Mouse (Mus musculus) neural tube, embryonic 11.5 days (tissue): ENCODE data around the gene Slc8a2. TPM values are rescaled to one million over a fixed set of nuclear protein-coding genes. Genes with fewer than 3 reads are reported as not detected.

Experiments used
- ATAC-seq: fragments of 200-750 bp; cut with Nextera tagmentation; 2 replicates; pipeline ENCODE4 v1.8.0; 2017; ENCODE audit warnings: moderate number of reproducible peaks, mild to moderate bottlenecking, moderate TSS enrichment, moderate library complexity; ENCODE audit not compliant: insufficient read depth, low FRiP score, low TSS enrichment
- DNase-seq: peaks from one replicate; pipeline ENCODE4 v3.0.0-alpha.2; 2015; ENCODE audit warnings: low spot score
- H3K27ac ChIP-seq: fragments of 300-500 bp; sonication (generic); 2 replicates; pipeline ENCODE4 v1.5.1; 2014; ENCODE audit warnings: low read depth, mild to moderate bottlenecking, low read length
- H3K27me3 ChIP-seq: fragments of 300-500 bp; sonication (generic); 2 replicates; pipeline ENCODE4 v1.6.1; 2014; ENCODE audit warnings: mild to moderate bottlenecking, low read length, mixed read lengths; ENCODE audit not compliant: control insufficient read depth, insufficient read depth
- H3K36me3 ChIP-seq: fragments of 300-500 bp; sonication (generic); 2 replicates; pipeline ENCODE4 v1.6.1; 2014; ENCODE audit warnings: mild to moderate bottlenecking, low read length, moderate library complexity, mixed read lengths; ENCODE audit not compliant: control insufficient read depth, insufficient read depth
- H3K4me1 ChIP-seq: fragments of 300-500 bp; sonication (generic); 2 replicates; pipeline ENCODE4 v1.6.1; 2014; ENCODE audit warnings: low read length, mixed read lengths; ENCODE audit not compliant: control insufficient read depth, insufficient read depth
- H3K4me2 ChIP-seq: fragments of 300-500 bp; sonication (generic); 2 replicates; pipeline ENCODE4 v1.6.1; 2014; ENCODE audit warnings: low read depth, mild to moderate bottlenecking, moderate library complexity
- H3K4me3 ChIP-seq: fragments of 300-500 bp; sonication (generic); 2 replicates; pipeline ENCODE4 v1.5.1; 2014; ENCODE audit warnings: low read depth, low read length
- H3K9ac ChIP-seq: fragments of 300-500 bp; sonication (generic); 2 replicates; pipeline ENCODE4 v1.6.1; 2014; ENCODE audit warnings: mild to moderate bottlenecking, low read length
- H3K9me3 ChIP-seq: fragments of 300-500 bp; sonication (generic); 2 replicates; pipeline ENCODE4 v1.6.1; 2016; ENCODE audit warnings: low read length; ENCODE audit not compliant: control insufficient read depth
- WGBS: fragments of 180-500 bp; shearing (Covaris S2); extraction: QIAGEN DNeasy Blood & Tissue Kit; methylation state at CpG from one replicate; pipeline ENCODE4 v1.1.7; 2014; 5-methylcytosine and 5-hydroxymethylcytosine counted together
- polyA plus RNA-seq: library from polyadenylated mRNA; unstranded; fragments of >200 nt; fragmentation: Nextera tagmentation; extraction: Ambion mirVana; gene quantifications from 2 replicates; pipeline ENCODE4 v1.2.1, GENCODE M21; 2014

The Slc8a2 gene
- polyA plus RNA-seq, 1 experiment from 2014 or later, result 1.0 TPM

DNA sequence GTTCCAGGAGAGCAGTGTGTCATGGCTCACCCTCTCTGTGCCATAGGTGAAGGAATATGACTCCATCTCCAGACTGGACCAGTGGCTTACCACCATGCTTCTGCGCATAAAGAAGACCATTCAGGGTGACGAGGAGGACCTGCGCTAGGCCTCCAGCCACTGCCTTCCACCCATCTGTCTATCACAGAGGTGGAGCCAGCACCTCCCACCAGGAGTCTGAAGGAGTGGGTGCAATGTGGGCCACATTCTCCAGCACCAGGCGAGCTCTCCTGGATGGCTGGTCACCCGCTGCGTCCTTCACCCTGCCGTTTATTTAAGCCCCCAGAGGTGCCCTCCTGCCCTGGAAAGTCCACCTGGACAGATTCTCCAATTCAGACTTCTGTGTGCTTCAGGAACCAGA lies 13.2 kb upstream of the Slc8a2 start:
- no peaks in the 10 kb centered on the region for H3K27me3 ChIP-seq
- 92% methylated on average over 7 of the region's 7 CpGs for WGBS
- no peak for DNase-seq
- H3K4me1 ChIP-seq, result peaks cover 2% of the 10 kb centered on the region
- H3K4me3 ChIP-seq, result no peak overlapping the region
- H3K4me2 ChIP-seq, result no peak overlapping the region
- peaks cover 16% of the 10 kb centered on the region for H3K36me3 ChIP-seq
- ATAC-seq, result no peak
- no peak overlapping the region for H3K9ac ChIP-seq
- H3K27ac ChIP-seq, result no peak overlapping the region
- no peaks in the 10 kb centered on the region for H3K9me3 ChIP-seq

DNA sequence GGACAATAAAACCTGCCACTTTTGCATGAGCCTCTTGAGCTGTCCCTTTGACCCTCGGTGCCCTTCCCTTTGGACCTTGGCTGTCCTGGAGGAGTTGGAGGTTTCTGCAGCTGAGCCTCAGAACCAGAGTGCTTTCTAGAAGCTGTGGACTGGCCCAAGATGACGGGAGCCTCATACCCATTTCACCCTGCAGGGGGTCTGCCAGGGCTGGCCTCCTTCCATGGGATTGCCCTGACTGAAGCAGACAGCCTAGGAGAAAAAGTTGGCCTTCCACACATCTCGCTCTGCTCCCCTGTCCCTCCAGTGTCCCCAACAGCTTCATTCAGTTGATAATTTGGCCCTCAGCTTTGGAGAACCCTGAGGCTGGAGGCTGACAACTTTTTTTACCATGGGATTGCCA lies 12.5 kb upstream of the Slc8a2 start:
- ATAC-seq (no peak), DNase-seq (no peak)
- Histone ChIP-seq H3K27ac (no peak overlapping the region), H3K4me3 (no peak overlapping the region), H3K36me3 (peaks cover 15% of the 10 kb centered on the region), H3K4me1 (peaks cover 2% of the 10 kb centered on the region), H3K9ac (no peak overlapping the region), H3K9me3 (no peaks in the 10 kb centered on the region), H3K27me3 (no peaks in the 10 kb centered on the region), H3K4me2 (no peak overlapping the region)
- 86% methylated on average over 3 of the region's 3 CpGs for WGBS

DNA sequence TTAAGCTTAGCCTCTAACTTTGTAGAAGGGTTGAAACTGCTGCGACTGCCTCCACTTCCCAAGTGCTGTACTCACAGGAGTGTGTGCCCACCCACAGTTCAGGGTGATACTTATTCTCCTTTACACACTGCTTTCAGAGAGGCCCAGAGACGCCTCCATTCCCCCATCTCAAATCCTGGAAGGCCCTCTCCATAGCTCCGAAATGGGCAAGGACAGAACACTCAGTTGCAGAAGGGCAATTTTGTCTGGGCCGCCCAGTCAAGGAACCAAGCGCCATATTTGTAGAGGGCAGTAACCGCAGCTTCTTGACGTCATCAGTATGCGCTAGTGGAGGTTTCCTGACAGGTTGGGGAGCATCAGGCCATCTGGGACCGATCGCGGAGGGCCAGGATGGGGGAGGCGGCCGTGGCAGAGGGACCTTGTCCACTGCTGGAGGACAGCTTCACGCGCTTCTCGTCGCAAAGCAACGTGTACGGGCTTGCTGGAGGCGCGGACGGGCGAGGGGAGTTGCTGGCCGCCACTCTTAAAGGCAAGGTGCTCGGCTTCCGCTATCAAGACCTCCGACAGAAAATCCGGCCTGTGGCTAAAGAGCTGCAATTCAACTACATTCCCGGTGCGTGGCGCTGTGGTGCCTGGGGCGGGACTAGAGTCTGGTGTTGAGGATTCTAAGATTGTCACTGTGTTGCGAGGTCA lies 9.9 kb upstream of the Slc8a2 start, which contains the start of gene Kptn:
Gene Kptn, plus strand, starts transcription at position 327 of the 693 bp plus-strand sequence.
- Histone ChIP-seq H3K4me1 (peaks cover 2% of the 10 kb centered on the region), H3K4me3 (peak within 1 kb of the TSS; percentile 45), H3K27ac (peak within 1 kb of the TSS; percentile 51; the same call in 1 of the 2 replicates), H3K4me2 (peak within 1 kb of the TSS; percentile 50), H3K9me3 (no peaks in the 10 kb centered on the region), H3K9ac (peak within 1 kb of the TSS; percentile 57), H3K27me3 (no peaks in the 10 kb centered on the region), H3K36me3 (peaks cover 9% of the 10 kb centered on the region)
- ATAC-seq (peak; percentile 87), DNase-seq (peak; percentile 91)
- WGBS, result under 1% methylated on average over 33 of the region's 33 CpGs

DNA sequence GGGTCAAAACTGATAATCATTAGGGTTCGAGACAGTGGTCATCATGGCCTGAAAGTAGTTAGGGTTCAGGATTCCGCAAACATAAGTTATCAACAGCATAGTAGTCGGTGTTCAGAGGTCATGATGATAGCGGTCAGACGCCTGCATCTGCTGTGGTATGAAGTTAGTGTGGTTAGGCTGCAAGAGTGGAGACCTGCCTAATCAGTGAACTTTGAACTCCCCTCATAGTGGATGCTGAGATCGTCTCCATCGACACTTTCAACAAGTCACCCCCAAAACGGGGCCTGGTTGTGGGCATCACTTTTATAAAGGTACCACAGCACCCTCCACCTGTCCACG lies 9.4 kb upstream of the Slc8a2 start:
- Histone ChIP-seq H3K27ac (no peak overlapping the region; the same call in 1 of the 2 replicates), H3K4me1 (peaks cover 2% of the 10 kb centered on the region), H3K36me3 (peaks cover 9% of the 10 kb centered on the region), H3K9me3 (no peaks in the 10 kb centered on the region), H3K27me3 (no peaks in the 10 kb centered on the region), H3K4me3 (peak overlapping the region; percentile 45), H3K4me2 (peak overlapping the region; percentile 50), H3K9ac (no peak overlapping the region; the same call in none of the 2 replicates)
- ATAC-seq, result peak; percentile 58
- DNase-seq, result no peak
- WGBS, result 55% methylated on average over 9 of the region's 9 CpGs

DNA sequence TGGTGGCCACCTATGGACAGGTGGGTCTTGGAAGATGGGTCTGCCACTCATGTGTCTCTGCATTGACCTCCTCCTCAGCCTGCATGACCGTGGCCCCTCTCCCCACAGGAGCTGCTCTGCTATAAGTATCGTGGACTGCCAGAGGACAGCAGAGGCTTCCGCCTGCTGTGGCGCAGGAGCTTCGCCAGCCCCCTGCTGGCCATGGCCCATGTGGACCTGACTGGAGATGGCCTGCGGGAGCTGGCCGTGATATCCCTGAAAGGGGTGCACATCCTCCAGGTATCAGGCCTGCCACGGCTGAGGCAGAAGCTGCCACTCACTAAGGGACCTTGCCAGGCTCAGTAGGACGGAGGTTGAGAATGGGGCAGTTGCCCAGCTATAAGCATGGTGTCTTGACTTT lies 3.8 kb upstream of the Slc8a2 start:
- H3K9ac ChIP-seq, result no peak overlapping the region
- H3K9me3 ChIP-seq, result no peaks in the 10 kb centered on the region
- H3K36me3 ChIP-seq, result no peaks in the 10 kb centered on the region
- no peak overlapping the region for H3K4me3 ChIP-seq
- H3K27ac ChIP-seq, result no peak overlapping the region
- ATAC-seq, result no peak
- 88% methylated on average over 9 of the region's 9 CpGs for WGBS
- DNase-seq, result no peak
- no peak overlapping the region for H3K4me2 ChIP-seq
- peaks cover 9% of the 10 kb centered on the region for H3K4me1 ChIP-seq
- H3K27me3 ChIP-seq, result 0 out of 2 replicates have a peak, but pooled peaks cover under 1% of the 10 kb centered on the region

DNA sequence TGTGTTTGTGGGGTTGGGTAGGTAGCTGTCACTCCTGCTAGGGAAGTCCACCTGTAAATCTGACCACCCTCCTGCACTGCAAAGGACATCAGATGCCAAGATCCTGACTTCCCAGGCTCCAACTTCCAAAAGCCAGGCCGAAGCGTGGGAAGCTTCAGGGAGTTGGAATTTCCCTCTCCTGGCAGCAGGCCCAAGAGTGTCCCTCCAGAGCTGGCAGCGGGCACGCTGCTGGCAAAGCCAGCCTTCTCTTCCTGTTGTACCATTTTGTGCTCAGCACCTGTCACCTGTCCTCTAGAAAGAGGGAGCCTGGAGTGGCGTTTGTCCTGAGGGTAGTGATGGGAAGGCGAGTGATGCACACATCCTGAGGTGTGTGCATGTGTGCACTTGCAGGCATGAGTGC lies 1.3 kb upstream of the Slc8a2 start:
- H3K4me1 ChIP-seq, result peaks cover 29% of the 10 kb centered on the region
- DNase-seq (no peak), ATAC-seq (no peak)
- H3K9ac ChIP-seq, result no peak overlapping the region
- H3K9me3 ChIP-seq, result no peaks in the 10 kb centered on the region
- H3K27me3 ChIP-seq, result 0 out of 2 replicates have a peak, but pooled peaks cover 2% of the 10 kb centered on the region
- 91% methylated on average over 6 of the region's 6 CpGs for WGBS
- no peak overlapping the region for H3K4me2 ChIP-seq
- no peaks in the 10 kb centered on the region for H3K36me3 ChIP-seq
- H3K27ac ChIP-seq, result no peak overlapping the region
- H3K4me3 ChIP-seq, result no peak overlapping the region

DNA sequence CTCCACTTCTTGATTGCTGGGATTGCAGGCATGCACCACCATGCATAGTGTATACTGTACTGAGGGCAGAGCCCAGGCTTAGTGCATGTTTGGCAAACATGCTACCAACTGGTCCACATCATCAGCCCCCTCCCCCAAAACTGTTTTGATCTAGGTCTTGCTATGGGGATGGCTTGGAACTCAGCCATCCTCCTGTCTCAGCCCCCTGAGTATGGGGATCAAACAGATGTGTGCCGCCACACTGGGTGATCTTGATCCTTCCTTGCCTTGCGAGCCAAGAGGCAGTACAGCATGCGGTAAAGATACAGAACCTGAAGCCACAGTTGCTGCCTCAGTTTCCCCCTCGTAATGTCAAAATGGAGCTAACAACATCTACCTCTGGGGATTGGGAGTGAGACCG lies 727 bp upstream of the Slc8a2 start:
- Histone ChIP-seq H3K4me3 (no peak overlapping the region), H3K27me3 (0 out of 2 replicates have a peak, but pooled peaks cover 2% of the 10 kb centered on the region), H3K4me1 (peaks cover 32% of the 10 kb centered on the region), H3K9ac (no peak overlapping the region), H3K4me2 (peak overlapping the region; percentile 82), H3K27ac (no peak overlapping the region; the same call in 1 of the 2 replicates), H3K36me3 (no peaks in the 10 kb centered on the region), H3K9me3 (no peaks in the 10 kb centered on the region)
- DNase-seq (no peak), ATAC-seq (no peak)
- 66% methylated on average over 5 of the region's 5 CpGs for WGBS

DNA sequence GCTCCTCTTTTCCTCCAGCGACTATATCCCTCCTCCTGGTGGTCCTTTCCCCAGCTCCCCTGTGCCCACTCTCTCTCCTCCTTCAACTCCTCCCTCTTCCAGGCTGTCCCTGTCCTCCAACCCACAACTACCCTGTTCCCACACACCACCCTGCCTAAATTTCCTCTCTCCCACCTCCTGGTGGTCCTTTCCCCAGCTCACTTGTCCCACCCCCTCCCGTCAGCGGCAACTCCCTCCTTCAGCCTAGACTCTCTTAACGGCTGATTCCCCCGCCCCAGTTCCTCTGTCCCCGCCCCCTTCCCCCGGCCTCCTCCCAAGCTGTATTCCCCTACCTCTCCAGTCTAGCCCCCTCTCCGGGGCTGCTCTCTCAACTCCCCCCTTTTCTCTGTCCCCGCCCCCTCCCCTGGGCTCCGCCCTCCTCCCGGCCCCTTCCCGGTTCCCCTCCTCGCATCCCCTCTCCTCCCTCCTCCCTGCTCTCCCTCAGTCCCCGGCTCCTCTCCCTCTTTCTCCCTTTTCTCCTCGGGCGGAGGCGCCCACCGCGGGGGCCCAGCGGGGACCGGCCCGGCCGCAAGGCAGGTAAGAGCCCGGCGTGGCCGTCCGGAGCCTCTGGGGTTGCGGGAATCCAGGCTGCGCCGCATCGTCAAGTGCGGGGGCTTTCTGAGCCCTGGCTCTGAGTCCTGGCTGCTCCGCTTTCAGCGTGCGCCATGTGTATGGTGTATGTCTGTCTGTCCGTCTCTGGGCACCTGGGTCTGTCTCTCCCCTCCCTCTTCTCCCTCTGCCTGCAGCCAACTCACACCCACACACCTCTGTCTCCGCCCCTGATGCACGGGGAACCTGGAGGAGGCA lies 443 bp downstream of the Slc8a2 start:
- H3K9ac ChIP-seq, result peak overlapping the region; percentile 70
- peak; percentile 87 for DNase-seq
- no peaks in the 10 kb centered on the region for H3K36me3 ChIP-seq
- H3K4me1 ChIP-seq, result peaks cover 35% of the 10 kb centered on the region
- H3K4me2 ChIP-seq, result peak overlapping the region; percentile 82
- ATAC-seq, result peak; percentile 72
- peak overlapping the region; percentile 64 for H3K4me3 ChIP-seq
- 0 out of 2 replicates have a peak, but pooled peaks cover 2% of the 10 kb centered on the region for H3K27me3 ChIP-seq
- 1% methylated on average over 34 of the region's 38 CpGs for WGBS
- peak overlapping the region; percentile 70 for H3K27ac ChIP-seq
- no peaks in the 10 kb centered on the region for H3K9me3 ChIP-seq
